Mouse (Mus musculus): ENCODE results near the gene Fam69a. TPM values are rescaled to one million over a fixed set of nuclear protein-coding genes. Genes with fewer than 3 reads are reported as not detected.

The Fam69a gene
- polyA plus RNA-seq, 1 experiment = 7.0 TPM

GRCm38 (mm10) chr5:107880710-107881109, 106.2 kb downstream of the Fam69a start:
- H3K4me3 ChIP-seq (ENCODE audit: insufficient read depth, low read depth, low read length) = no peak overlapping the region
- peak overlapping the region; percentile 96 for H3K27ac ChIP-seq (ENCODE audit: insufficient read depth, low read depth, low read length)
- peaks cover 11% of the 10 kb centered on the region; the same call in 1 of the 2 replicates for H3K4me1 ChIP-seq (ENCODE audit: control insufficient read depth, insufficient read depth, low read length)
- H3K36me3 ChIP-seq (ENCODE audit: control insufficient read depth, insufficient read depth, low read length) = no peaks in the 10 kb centered on the region
- TF ChIP-seq POLR2A (IDR thresholded peaks at IDR 0.05; ENCODE audit: low read depth, low read length) (no peak), CTCF (conservative IDR thresholded peaks at IDR 0.05; ENCODE audit: insufficient read depth, insufficient read length, low read depth, low read length) (no peak)
- no peaks in the 10 kb centered on the region for H3K27me3 ChIP-seq (replicated peaks; ENCODE audit: control insufficient read depth, insufficient read depth, low read length)
- WGBS = 45% methylated on average over 5 of the region's 5 CpGs
- peak; percentile 93 for DNase-seq

- Histone ChIP-seq H3K27ac (ENCODE audit: insufficient read depth, low read depth, low read length) (no peak overlapping the region), H3K27me3 (replicated peaks; ENCODE audit: control insufficient read depth, insufficient read depth, low read length) (no peaks in the 10 kb centered on the region), H3K4me3 (ENCODE audit: insufficient read depth, low read depth, low read length) (no peak overlapping the region), H3K4me1 (ENCODE audit: control insufficient read depth, insufficient read depth, low read length) (peaks cover 10% of the 10 kb centered on the region; the same call in 1 of the 2 replicates), H3K36me3 (ENCODE audit: control insufficient read depth, insufficient read depth, low read length) (no peaks in the 10 kb centered on the region)
- no peak for DNase-seq
- TF ChIP-seq POLR2A (IDR thresholded peaks at IDR 0.05; ENCODE audit: low read depth, low read length) = no peak
- TF ChIP-seq CTCF (conservative IDR thresholded peaks at IDR 0.05; ENCODE audit: insufficient read depth, insufficient read length, low read depth, low read length) = 0 out of 2 replicates have a peak, but pooled peaks have one; percentile 16
- 91% methylated on average over 1 of the region's 1 CpGs for WGBS
Measured at GRCm38 (mm10) chr5:107877053-107877452, 109.8 kb downstream of the Fam69a start.

- Histone ChIP-seq H3K4me3 (ENCODE audit: insufficient read depth, low read depth, low read length) (no peak overlapping the region), H3K27ac (ENCODE audit: insufficient read depth, low read depth, low read length) (peak overlapping the region; percentile 83)
Measured at GRCm38 (mm10) chr5:107875261-107875611, 111.6 kb downstream of the Fam69a start.

GRCm38 (mm10) chr5:107874561-107875260, 112.2 kb downstream of the Fam69a start, which contains the start of gene Evi5:
Gene Evi5 (minus strand): TSS chr5:107875107.
- 21% methylated on average over 4 of the region's 4 CpGs for WGBS
- Histone ChIP-seq H3K36me3 (ENCODE audit: control insufficient read depth, insufficient read depth, low read length) (no peaks in the 10 kb centered on the region), H3K4me1 (ENCODE audit: control insufficient read depth, insufficient read depth, low read length) (peaks cover 7% of the 10 kb centered on the region; the same call in 1 of the 2 replicates), H3K27ac (ENCODE audit: insufficient read depth, low read depth, low read length) (peak within 1 kb of the TSS; percentile 89), H3K4me3 (ENCODE audit: insufficient read depth, low read depth, low read length) (no peak within 1 kb of the TSS), H3K27me3 (replicated peaks; ENCODE audit: control insufficient read depth, insufficient read depth, low read length) (no peaks in the 10 kb centered on the region)
- peak; percentile 57 for DNase-seq
- TF ChIP-seq CTCF (conservative IDR thresholded peaks at IDR 0.05; ENCODE audit: insufficient read depth, insufficient read length, low read depth, low read length) (no peak), POLR2A (IDR thresholded peaks at IDR 0.05; ENCODE audit: low read depth, low read length) (no peak)

More at GRCm38 (mm10) chr5:107875261-107875611, 111.6 kb downstream of the Fam69a start:
- Histone ChIP-seq H3K4me1 (ENCODE audit: control insufficient read depth, insufficient read depth, low read length) (peaks cover 7% of the 10 kb centered on the region; the same call in 1 of the 2 replicates), H3K27me3 (replicated peaks; ENCODE audit: control insufficient read depth, insufficient read depth, low read length) (no peaks in the 10 kb centered on the region), H3K36me3 (ENCODE audit: control insufficient read depth, insufficient read depth, low read length) (no peaks in the 10 kb centered on the region)
- no peak for TF ChIP-seq CTCF (conservative IDR thresholded peaks at IDR 0.05; ENCODE audit: insufficient read depth, insufficient read length, low read depth, low read length)
- no peak for TF ChIP-seq POLR2A (IDR thresholded peaks at IDR 0.05; ENCODE audit: low read depth, low read length)
- DNase-seq = peak; percentile 77

GRCm38 (mm10) chr5:107873886-107874302, 113.0 kb downstream of the Fam69a start:
- TF ChIP-seq CTCF (conservative IDR thresholded peaks at IDR 0.05; ENCODE audit: insufficient read depth, insufficient read length, low read depth, low read length) = no peak
- 60% methylated on average over 7 of the region's 7 CpGs for WGBS
- peaks cover 7% of the 10 kb centered on the region; the same call in 1 of the 2 replicates for H3K4me1 ChIP-seq (ENCODE audit: control insufficient read depth, insufficient read depth, low read length)
- H3K27ac ChIP-seq (ENCODE audit: insufficient read depth, low read depth, low read length) = peak overlapping the region; percentile 49
- DNase-seq = no peak
- no peaks in the 10 kb centered on the region for H3K36me3 ChIP-seq (ENCODE audit: control insufficient read depth, insufficient read depth, low read length)
- no peaks in the 10 kb centered on the region for H3K27me3 ChIP-seq (replicated peaks; ENCODE audit: control insufficient read depth, insufficient read depth, low read length)
- H3K4me3 ChIP-seq (ENCODE audit: insufficient read depth, low read depth, low read length) = no peak overlapping the region

- no peak overlapping the region for H3K4me3 ChIP-seq (ENCODE audit: insufficient read depth, low read depth, low read length)
- H3K27ac ChIP-seq (ENCODE audit: insufficient read depth, low read depth, low read length) = no peak overlapping the region
- peaks cover 7% of the 10 kb centered on the region; the same call in 1 of the 2 replicates for H3K4me1 ChIP-seq (ENCODE audit: control insufficient read depth, insufficient read depth, low read length)
- no peaks in the 10 kb centered on the region for H3K36me3 ChIP-seq (ENCODE audit: control insufficient read depth, insufficient read depth, low read length)
- no peaks in the 10 kb centered on the region for H3K27me3 ChIP-seq (replicated peaks; ENCODE audit: control insufficient read depth, insufficient read depth, low read length)
- 83% methylated on average over 6 of the region's 6 CpGs for WGBS
- TF ChIP-seq POLR2A (IDR thresholded peaks at IDR 0.05; ENCODE audit: low read depth, low read length) = no peak
- no peak for TF ChIP-seq CTCF (conservative IDR thresholded peaks at IDR 0.05; ENCODE audit: insufficient read depth, insufficient read length, low read depth, low read length)
- no peak for DNase-seq
Measured at GRCm38 (mm10) chr5:107873330-107873729, 113.6 kb downstream of the Fam69a start.

GRCm38 (mm10) chr5:107869701-107870100, 117.2 kb downstream of the Fam69a start:
- WGBS = 45% methylated on average over 2 of the region's 2 CpGs
- H3K27ac ChIP-seq (ENCODE audit: insufficient read depth, low read depth, low read length) = no peak overlapping the region
- H3K36me3 ChIP-seq (ENCODE audit: control insufficient read depth, insufficient read depth, low read length) = no peaks in the 10 kb centered on the region
- no peaks in the 10 kb centered on the region for H3K27me3 ChIP-seq (replicated peaks; ENCODE audit: control insufficient read depth, insufficient read depth, low read length)
- peaks cover 11% of the 10 kb centered on the region; the same call in 1 of the 2 replicates for H3K4me1 ChIP-seq (ENCODE audit: control insufficient read depth, insufficient read depth, low read length)
- TF ChIP-seq POLR2A (IDR thresholded peaks at IDR 0.05; ENCODE audit: low read depth, low read length) (no peak), CTCF (conservative IDR thresholded peaks at IDR 0.05; ENCODE audit: insufficient read depth, insufficient read length, low read depth, low read length) (no peak)
- H3K4me3 ChIP-seq (ENCODE audit: insufficient read depth, low read depth, low read length) = no peak overlapping the region
- no peak for DNase-seq

All from kidney, adult 2 months (tissue).